Mouse (Mus musculus) myocyte (in vitro differentiated cells): ENCODE data around the gene Lrp4. TPM values are rescaled to one million over a fixed set of nuclear protein-coding genes. Genes with fewer than 3 reads are reported as not detected.

Experiments
- H3K27me3 ChIP-seq: one replicate; pipeline ENCODE4 v1.6.1; 2011; ENCODE audit not compliant: control insufficient read depth, insufficient read depth, insufficient read length
- H3K36me3 ChIP-seq: one replicate; pipeline ENCODE4 v1.6.1; 2011; ENCODE audit not compliant: control insufficient read depth, insufficient read depth
- H3K4me2 ChIP-seq: one replicate; pipeline ENCODE4 v1.6.1; 2011; ENCODE audit warnings: low read depth, control low read depth
- H3K4me3 ChIP-seq: one replicate; pipeline ENCODE4 v1.5.1; 2011; ENCODE audit warnings: mild to moderate bottlenecking, control low read depth, moderate library complexity
- H3K79me2 ChIP-seq: one replicate; pipeline ENCODE4 v1.6.1; 2011; ENCODE audit not compliant: control insufficient read depth, insufficient read depth
- H3ac ChIP-seq: one replicate; pipeline ENCODE4 v1.6.1; 2011; ENCODE audit not compliant: control insufficient read depth, insufficient read length
- CEBPB ChIP-seq: IDR thresholded peaks from 2 replicates; pipeline ENCODE4 v1.6.1; 2011; ENCODE audit warnings: mild to moderate bottlenecking, moderate library complexity; ENCODE audit not compliant: poor library complexity, insufficient read depth, severe bottlenecking
- E2F4 ChIP-seq: IDR thresholded peaks from one replicate; pipeline ENCODE4 v1.6.1; 2011; ENCODE audit warnings: mild to moderate bottlenecking, control low read depth, moderate library complexity; ENCODE audit not compliant: insufficient read depth
- MAX ChIP-seq: IDR thresholded peaks from one replicate; pipeline ENCODE4 v1.6.1; 2011; ENCODE audit warnings: low read depth, mild to moderate bottlenecking, control low read depth
- MYOD1 ChIP-seq, 3 experiments: IDR thresholded peaks; one replicate each; pipeline ENCODE4 v1.6.1; 2011; ENCODE audit warnings: control low read depth in 2 of 3, low read depth in 2 of 3, mild to moderate bottlenecking in 2 of 3, moderate library complexity in 1 of 3; ENCODE audit not compliant: insufficient read length in 2 of 3, control insufficient read depth in 1 of 3
- MYOG ChIP-seq, 3 experiments: IDR thresholded peaks; one replicate each; pipeline ENCODE4 v1.6.1; 2011; ENCODE audit warnings: control low read depth in 2 of 3, low read depth in 2 of 3, mild to moderate bottlenecking in 2 of 3; ENCODE audit not compliant: insufficient read length in 2 of 3, control insufficient read depth in 1 of 3, insufficient read depth in 1 of 3
- POLR2A ChIP-seq: IDR thresholded peaks from one replicate; pipeline ENCODE4 v1.6.1; 2011; ENCODE audit warnings: low read depth, mild to moderate bottlenecking, control low read depth, moderate library complexity; ENCODE audit not compliant: insufficient read length
- POLR2AphosphoS2 ChIP-seq: IDR thresholded peaks from one replicate; pipeline ENCODE4 v1.6.1; 2011; ENCODE audit warnings: low read depth, control low read depth; ENCODE audit not compliant: insufficient read length
- REST ChIP-seq: IDR thresholded peaks from one replicate; pipeline ENCODE4 v1.6.1; 2011; ENCODE audit warnings: mild to moderate bottlenecking, control low read depth, moderate library complexity; ENCODE audit not compliant: insufficient read depth, insufficient read length
- SRF ChIP-seq: IDR thresholded peaks from one replicate; pipeline ENCODE4 v1.6.1; 2011; ENCODE audit warnings: low read depth; ENCODE audit not compliant: control insufficient read depth, insufficient read length
- TCF12 ChIP-seq: IDR thresholded peaks from one replicate; pipeline ENCODE4 v1.6.1; 2011; ENCODE audit warnings: mild to moderate bottlenecking, control low read depth; ENCODE audit not compliant: poor library complexity, insufficient read depth, severe bottlenecking
- TCF3 ChIP-seq: IDR thresholded peaks from one replicate; pipeline ENCODE4 v1.6.1; 2011; ENCODE audit warnings: low read depth, control low read depth; ENCODE audit not compliant: insufficient read length
- USF1 ChIP-seq: IDR thresholded peaks from one replicate; pipeline ENCODE4 v1.6.1; 2011; ENCODE audit warnings: low read depth, mild to moderate bottlenecking, control low read depth, moderate library complexity
- polyA plus RNA-seq: library from polyadenylated mRNA; unstranded; fragments of >200 nt; fragmentation: generic; extraction: Trizol; gene quantifications from one replicate; pipeline ENCODE4 v1.2.1, GENCODE M21; 2012; ENCODE audit warnings: missing spikeins

Lrp4 gene
- polyA plus RNA-seq, 1 experiment = 20.1 TPM

DNA sequence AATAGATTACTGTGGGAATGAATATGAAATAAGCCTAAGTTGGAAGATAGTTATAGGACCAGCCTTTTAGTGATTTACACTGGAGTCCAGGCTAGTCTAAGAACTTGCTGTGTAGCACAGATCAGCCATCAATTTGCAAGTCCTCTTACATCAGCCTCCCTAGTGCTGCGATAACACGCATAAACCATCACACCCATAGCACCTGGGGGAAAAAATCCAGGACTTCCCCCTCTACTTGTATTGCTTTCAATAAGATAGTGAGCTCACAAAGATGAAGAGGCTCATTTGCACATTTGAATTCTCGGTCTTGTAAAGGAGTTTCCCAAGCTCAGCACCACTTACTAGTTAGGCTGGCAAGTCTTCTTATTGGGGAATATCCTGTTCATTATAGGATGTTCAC lies 2.9 kb upstream of the Lrp4 start:
- Histone ChIP-seq H3K27me3 (no peaks in the 10 kb centered on the region), H3K4me3 (no peak overlapping the region), H3K4me2 (no peak overlapping the region), H3K79me2 (peaks cover 8% of the 10 kb centered on the region), H3K36me3 (no peaks in the 10 kb centered on the region), H3ac (no peak overlapping the region)
- no peak for TF ChIP-seq POLR2AphosphoS2
- TF ChIP-seq SRF = no peak
- TF ChIP-seq MYOD1 (IDR thresholded peaks at IDR 0.05; ENCODE audit: control insufficient read depth in 1 of 3, insufficient read length in 2 of 3, low read depth in 2 of 3) = no peak
- no peak for TF ChIP-seq USF1
- no peak for TF ChIP-seq POLR2A
- TF ChIP-seq MYOG (IDR thresholded peaks at IDR 0.05; ENCODE audit: control insufficient read depth in 1 of 3, insufficient read depth in 1 of 3, insufficient read length in 2 of 3, low read depth in 2 of 3) = no peak
- TF ChIP-seq REST = no peak
- no peak for TF ChIP-seq TCF12
- TF ChIP-seq MAX = no peak
- TF ChIP-seq TCF3 = no peak

- no peak for TF ChIP-seq REST
- TF ChIP-seq MYOD1 (IDR thresholded peaks at IDR 0.05; ENCODE audit: control insufficient read depth in 1 of 3, insufficient read length in 2 of 3, low read depth in 2 of 3) = no peak
- no peak for TF ChIP-seq TCF12
- no peak for TF ChIP-seq E2F4
- TF ChIP-seq POLR2A = no peak
- no peak for TF ChIP-seq POLR2AphosphoS2
- TF ChIP-seq TCF3 = no peak
- no peak for TF ChIP-seq USF1
- TF ChIP-seq CEBPB = no peak
- no peak for TF ChIP-seq MYOG (IDR thresholded peaks at IDR 0.05; ENCODE audit: control insufficient read depth in 1 of 3, insufficient read depth in 1 of 3, insufficient read length in 2 of 3, low read depth in 2 of 3)
- no peak for TF ChIP-seq SRF
Measured at GRCm38 (mm10) chr2:91455826-91456225, 1.5 kb upstream of the Lrp4 start.

DNA sequence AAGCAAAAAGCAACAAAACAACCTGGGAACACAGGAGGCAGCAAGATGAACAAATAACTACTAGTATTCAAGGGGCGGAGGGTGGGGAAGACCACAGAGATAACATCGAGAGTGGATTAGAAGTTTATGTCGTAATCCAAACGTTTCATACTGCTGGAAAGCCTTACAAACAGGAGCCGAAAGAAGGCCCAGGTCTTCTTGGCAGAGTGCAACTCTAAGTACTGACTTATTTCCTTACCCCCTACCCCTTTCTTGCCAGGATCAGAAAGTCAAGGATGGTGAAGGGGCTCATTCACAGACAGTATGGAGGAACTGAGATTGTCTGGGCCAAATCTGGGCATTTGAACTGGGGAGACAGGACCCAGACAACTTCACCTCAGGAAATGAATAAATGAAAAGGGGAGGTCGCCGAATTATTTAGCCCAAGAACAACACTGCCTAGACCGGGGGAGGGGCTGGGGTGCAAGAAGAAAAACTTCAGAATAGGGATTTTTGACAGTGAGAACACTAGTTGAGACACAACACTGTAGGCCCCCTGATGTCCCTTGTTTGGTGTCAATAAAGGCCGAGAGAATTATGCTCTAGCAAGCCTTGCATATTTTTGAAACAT lies 715 bp upstream of the Lrp4 start:
- Histone ChIP-seq H3K4me2 (peak overlapping the region; percentile 75), H3K79me2 (peaks cover 14% of the 10 kb centered on the region), H3ac (no peak overlapping the region), H3K4me3 (peak overlapping the region; percentile 73), H3K27me3 (no peaks in the 10 kb centered on the region), H3K36me3 (no peaks in the 10 kb centered on the region)
- TF ChIP-seq SRF (no peak), E2F4 (no peak), REST (no peak), TCF3 (no peak), TCF12 (no peak), POLR2A (no peak), POLR2AphosphoS2 (no peak), CEBPB (no peak), USF1 (no peak), MYOD1 (IDR thresholded peaks at IDR 0.05; ENCODE audit: control insufficient read depth in 1 of 3, insufficient read length in 2 of 3, low read depth in 2 of 3) (no peak), MYOG (IDR thresholded peaks at IDR 0.05; ENCODE audit: control insufficient read depth in 1 of 3, insufficient read depth in 1 of 3, insufficient read length in 2 of 3, low read depth in 2 of 3) (no peak), MAX (no peak)

More at GRCm38 (mm10) chr2:91455826-91456225, 1.5 kb upstream of the Lrp4 start:
- no peak overlapping the region for H3K4me3 ChIP-seq
- no peaks in the 10 kb centered on the region for H3K36me3 ChIP-seq
- no peak overlapping the region for H3K4me2 ChIP-seq
- no peaks in the 10 kb centered on the region for H3K27me3 ChIP-seq
- H3K79me2 ChIP-seq = peaks cover 14% of the 10 kb centered on the region
- no peak overlapping the region for H3ac ChIP-seq

DNA sequence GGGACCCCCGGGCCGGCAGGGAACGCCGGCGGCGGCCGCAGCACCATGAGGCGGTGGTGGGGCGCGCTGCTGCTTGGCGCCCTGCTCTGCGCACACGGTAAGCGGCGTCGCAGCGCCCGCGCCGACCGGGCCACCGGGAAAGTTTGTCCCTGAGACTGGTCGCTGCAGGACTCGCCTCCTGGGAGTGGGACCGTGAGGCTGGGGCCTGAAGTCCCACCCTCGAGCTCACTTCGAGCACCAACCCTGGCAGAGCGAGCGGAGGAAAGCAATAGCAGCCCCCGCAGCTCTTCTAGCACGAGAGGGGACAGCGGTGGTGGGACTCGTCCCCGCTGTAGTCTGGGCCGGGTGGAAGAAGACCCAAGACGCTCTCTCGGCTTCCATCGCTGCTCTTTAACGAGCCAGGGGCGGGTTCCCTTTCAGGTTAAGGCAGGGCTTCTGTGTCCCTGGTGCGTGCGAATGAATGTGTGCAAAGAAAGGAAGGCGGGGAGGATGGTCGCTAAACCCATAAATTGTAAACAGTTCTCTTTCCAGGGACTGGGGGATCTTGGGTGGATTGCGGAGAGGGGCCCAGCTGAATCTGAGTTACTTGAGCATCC lies 443 bp downstream of the Lrp4 start:
- peak overlapping the region; percentile 73 for H3K4me3 ChIP-seq

More for the DNA sequence above, 443 bp downstream of the Lrp4 start:
- no peak for TF ChIP-seq POLR2A
- no peak for TF ChIP-seq USF1
- no peak for TF ChIP-seq MAX
- no peak for TF ChIP-seq E2F4
- TF ChIP-seq SRF = no peak
- TF ChIP-seq MYOG (IDR thresholded peaks at IDR 0.05; ENCODE audit: control insufficient read depth in 1 of 3, insufficient read depth in 1 of 3, insufficient read length in 2 of 3, low read depth in 2 of 3) = no peak
- no peak for TF ChIP-seq MYOD1 (IDR thresholded peaks at IDR 0.05; ENCODE audit: control insufficient read depth in 1 of 3, insufficient read length in 2 of 3, low read depth in 2 of 3)
- TF ChIP-seq CEBPB = no peak
- no peak for TF ChIP-seq TCF12
- no peak for TF ChIP-seq REST
- no peak for TF ChIP-seq POLR2AphosphoS2
- TF ChIP-seq TCF3 = no peak
- Histone ChIP-seq H3ac (peak overlapping the region; percentile 61), H3K27me3 (no peaks in the 10 kb centered on the region), H3K4me2 (peak overlapping the region; percentile 93), H3K36me3 (no peaks in the 10 kb centered on the region), H3K79me2 (peaks cover 25% of the 10 kb centered on the region)
